Mouse (Mus musculus): ENCODE results near the gene Hoxb5.

Gene Hoxb5

GRCm38 (mm10) chr11:96319071-96319902, 16.2 kb downstream of the Hoxb5 start:
- peak; percentile 48 for DNase-seq (ENCODE audit: low read depth)

DNA sequence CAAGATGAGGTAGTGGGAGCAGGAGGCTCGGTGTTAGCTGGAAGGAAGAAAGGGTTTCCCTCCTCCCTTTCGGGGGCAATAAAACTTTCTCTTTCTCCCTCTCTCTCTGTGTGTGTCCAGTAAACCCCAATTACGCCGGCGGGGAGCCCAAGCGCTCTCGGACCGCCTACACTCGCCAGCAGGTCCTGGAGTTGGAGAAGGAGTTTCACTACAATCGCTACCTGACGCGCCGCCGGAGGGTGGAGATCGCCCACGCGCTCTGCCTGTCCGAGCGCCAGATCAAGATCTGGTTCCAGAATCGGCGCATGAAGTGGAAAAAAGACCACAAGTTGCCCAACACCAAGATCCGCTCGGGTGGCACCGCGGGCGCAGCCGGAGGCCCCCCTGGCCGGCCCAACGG, 16.8 kb downstream of the Hoxb5 start:
- peak; percentile 38 for DNase-seq (ENCODE audit: low read depth)

- no peak for DNase-seq (ENCODE audit: low read depth)
Measured at GRCm38 (mm10) chr11:96320688-96321087, 17.6 kb downstream of the Hoxb5 start.

DNA sequence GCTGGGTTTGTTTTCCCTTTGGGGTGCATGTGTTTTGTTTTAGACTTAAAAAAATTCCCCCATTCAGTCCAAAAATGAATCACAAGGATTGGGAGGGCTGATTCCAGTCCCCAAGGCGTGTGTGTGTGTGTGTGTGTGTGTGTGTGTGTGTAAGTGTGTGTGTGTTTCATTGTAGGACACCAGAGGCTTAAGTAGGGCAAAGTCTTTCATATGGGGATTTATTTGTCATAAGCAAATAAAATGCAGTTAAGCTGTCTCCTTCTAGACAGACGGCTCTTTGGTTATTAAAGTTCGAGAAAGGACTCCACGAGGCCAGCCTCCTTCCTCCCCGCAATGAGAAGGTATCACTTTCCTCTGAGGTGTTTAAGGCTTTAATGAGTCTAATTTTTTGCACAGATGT, 18.7 kb downstream of the Hoxb5 start:
- DNase-seq (ENCODE audit: low read depth) = no peak

GRCm38 (mm10) chr11:96322738-96323137, 19.6 kb downstream of the Hoxb5 start:
- DNase-seq (ENCODE audit: low read depth) = no peak

DNA sequence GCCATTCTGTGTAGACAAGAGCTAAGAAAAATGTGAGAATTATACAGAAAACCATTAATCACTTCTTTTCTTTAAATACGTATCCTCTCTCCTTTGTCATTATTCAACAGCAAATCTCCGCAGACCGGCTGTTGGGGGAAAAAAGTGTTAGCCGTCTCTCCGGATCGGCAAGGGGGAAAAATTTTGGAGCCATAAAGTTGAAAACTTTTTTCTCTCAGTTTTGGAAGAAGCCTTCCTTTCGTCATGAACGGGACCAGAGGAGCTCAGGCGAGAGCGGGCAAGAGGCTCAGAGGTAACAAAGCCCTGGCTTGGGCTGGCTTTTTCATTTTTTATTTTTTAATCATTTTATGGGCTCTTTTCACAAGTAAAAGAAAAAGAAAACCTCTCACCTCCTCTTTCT, 20.0 kb downstream of the Hoxb5 start, which contains the start of gene Hoxb3:
TSS of gene Hoxb3 (plus strand) at position 173 of the 400 bp plus-strand sequence.
- no peak for DNase-seq (ENCODE audit: low read depth)

GRCm38 (mm10) chr11:96324125-96324524, 21.0 kb downstream of the Hoxb5 start:
- DNase-seq (ENCODE audit: low read depth) = no peak

DNA sequence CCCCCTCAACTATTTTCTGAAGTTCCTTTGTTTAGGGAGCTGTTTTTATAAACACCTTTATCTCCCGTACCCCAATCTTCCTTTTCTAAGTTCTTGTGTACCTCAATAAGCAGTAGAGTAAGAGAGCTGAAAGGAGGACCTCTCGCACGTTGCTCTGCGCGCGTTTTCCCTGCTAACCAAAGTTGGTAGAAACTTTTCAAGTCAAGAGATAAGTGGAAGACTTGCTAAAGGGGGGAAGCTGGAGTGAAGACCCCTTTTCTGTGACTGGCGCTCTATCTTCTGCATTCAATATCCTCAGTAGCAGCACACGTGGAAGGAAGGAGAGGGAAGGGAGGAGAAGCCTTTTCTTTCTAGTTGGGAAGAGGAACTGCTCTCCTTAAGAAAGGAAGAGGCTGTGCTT, 21.8 kb downstream of the Hoxb5 start:
- DNase-seq (ENCODE audit: low read depth) = no peak

DNA sequence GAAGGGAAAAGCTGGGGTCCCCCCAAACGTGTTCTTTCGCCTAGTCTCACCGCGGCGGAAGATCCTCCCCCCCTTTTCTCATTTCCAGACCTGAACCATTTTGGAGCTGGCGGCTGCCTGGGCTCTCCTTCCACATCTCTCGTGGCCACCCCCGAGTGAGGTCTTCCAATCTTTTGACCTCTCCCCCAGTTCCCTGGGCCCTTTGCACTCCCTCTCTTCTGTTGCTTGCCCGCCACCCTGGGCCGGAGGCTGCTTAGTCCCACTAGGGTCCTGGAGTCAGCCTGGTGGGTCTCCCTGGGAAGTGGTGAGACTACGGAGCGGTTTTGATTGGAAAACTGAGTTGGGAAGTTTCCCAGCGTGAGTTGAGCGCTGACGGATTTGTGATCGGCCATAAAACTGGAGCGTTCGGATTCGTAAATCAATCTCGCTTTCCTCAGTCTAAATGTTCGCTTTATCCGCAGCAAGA, 22.6 kb downstream of the Hoxb5 start:
- no peak for DNase-seq (ENCODE audit: low read depth)

DNA sequence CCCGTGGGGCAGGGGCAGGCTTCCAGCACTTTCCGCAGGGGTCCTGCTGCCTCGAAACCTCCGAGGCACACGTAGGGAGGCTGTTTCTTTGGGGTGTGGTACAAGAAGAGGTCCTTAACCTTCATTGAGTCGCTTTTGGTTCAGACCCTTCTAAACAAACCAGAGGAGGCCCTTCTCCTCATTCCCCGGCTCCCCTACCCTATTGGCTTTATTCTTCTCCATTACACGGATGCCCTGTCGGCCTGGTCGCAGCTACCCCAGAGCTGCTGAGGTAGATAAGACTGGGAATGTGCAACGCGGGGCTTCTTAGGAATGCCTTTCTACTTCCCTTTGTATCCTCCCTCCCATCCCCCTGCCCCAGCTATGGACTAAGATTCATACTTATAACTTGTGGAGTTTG, 23.6 kb downstream of the Hoxb5 start:
- DNase-seq (ENCODE audit: low read depth) = no peak

GRCm38 (mm10) chr11:96327122-96327521, 24.0 kb downstream of the Hoxb5 start:
- no peak for DNase-seq (ENCODE audit: low read depth)

DNA sequence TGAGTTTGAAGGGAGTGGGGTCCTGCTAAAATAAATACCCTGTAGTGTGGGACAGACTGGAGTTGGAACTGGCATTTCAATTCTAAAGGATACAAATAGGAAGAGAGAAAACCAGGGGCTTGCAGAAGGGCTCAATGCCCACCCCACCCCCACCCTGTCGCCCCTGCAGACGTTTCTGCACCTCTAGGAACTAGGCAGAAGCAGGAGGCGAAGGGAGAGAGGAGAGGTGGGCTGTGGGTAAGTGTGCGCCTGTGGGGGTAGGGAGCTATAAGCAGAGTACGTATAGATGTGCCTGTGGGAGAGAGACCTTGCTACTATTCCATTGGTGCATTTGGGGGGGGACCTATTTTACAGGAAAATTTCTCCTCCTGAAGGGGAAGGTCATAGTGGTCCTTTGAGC, 24.6 kb downstream of the Hoxb5 start:
- DNase-seq (ENCODE audit: low read depth) = no peak

GRCm38 (mm10) chr11:96328605-96329004, 25.5 kb downstream of the Hoxb5 start:
- DNase-seq (ENCODE audit: low read depth) = no peak

GRCm38 (mm10) chr11:96332105-96332504, 29.0 kb downstream of the Hoxb5 start:
- DNase-seq (ENCODE audit: low read depth) = no peak

GRCm38 (mm10) chr11:96332618-96333032, 29.5 kb downstream of the Hoxb5 start:
- no peak for DNase-seq (ENCODE audit: low read depth)

GRCm38 (mm10) chr11:96333241-96334001, 30.3 kb downstream of the Hoxb5 start:
- DNase-seq (ENCODE audit: low read depth) = no peak

GRCm38 (mm10) chr11:96334002-96334364, 30.8 kb downstream of the Hoxb5 start:
- DNase-seq (ENCODE audit: low read depth) = no peak

DNA sequence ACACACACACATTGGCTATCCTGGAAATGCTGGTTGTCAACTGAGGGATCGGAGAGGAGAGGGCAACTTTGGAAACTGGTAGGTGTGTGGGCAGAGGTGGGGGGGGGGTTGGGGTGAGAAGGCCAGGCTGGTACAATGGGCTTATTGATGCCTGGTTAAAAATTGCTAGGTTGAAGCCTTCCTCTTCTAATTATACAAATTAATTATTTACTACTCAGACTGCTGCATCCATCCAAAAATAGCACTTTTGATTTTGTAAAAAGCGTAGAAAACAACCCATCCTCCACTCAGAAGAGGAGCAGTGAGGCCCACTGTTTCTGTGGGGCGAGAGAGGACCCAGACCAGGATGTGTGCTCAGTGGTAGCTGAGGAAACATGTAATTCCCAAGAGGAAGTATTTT, 31.9 kb downstream of the Hoxb5 start:
- no peak for DNase-seq (ENCODE audit: low read depth)

- no peak for DNase-seq (ENCODE audit: low read depth)
Measured at GRCm38 (mm10) chr11:96336597-96336996, 33.5 kb downstream of the Hoxb5 start.

DNA sequence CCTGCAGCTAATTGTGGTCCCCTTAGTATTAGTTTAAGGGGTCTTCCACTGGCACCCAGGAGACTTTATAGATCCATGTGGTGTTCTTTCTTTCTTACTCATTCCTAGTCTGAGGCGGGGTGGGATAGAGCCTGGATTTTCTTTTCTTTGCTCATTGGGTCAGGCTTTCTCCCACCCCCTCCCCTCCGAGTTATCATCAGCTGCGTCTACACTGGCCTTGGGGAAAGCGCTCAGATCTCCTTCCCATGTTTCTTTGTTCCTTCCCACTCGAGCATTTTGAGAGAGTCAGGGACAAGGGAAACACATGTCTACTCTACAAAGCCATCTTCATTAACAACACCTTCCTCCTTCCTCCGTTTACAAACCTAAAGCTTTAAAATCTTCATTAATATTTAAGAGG, 33.9 kb downstream of the Hoxb5 start:
- no peak for DNase-seq (ENCODE audit: low read depth)

DNA sequence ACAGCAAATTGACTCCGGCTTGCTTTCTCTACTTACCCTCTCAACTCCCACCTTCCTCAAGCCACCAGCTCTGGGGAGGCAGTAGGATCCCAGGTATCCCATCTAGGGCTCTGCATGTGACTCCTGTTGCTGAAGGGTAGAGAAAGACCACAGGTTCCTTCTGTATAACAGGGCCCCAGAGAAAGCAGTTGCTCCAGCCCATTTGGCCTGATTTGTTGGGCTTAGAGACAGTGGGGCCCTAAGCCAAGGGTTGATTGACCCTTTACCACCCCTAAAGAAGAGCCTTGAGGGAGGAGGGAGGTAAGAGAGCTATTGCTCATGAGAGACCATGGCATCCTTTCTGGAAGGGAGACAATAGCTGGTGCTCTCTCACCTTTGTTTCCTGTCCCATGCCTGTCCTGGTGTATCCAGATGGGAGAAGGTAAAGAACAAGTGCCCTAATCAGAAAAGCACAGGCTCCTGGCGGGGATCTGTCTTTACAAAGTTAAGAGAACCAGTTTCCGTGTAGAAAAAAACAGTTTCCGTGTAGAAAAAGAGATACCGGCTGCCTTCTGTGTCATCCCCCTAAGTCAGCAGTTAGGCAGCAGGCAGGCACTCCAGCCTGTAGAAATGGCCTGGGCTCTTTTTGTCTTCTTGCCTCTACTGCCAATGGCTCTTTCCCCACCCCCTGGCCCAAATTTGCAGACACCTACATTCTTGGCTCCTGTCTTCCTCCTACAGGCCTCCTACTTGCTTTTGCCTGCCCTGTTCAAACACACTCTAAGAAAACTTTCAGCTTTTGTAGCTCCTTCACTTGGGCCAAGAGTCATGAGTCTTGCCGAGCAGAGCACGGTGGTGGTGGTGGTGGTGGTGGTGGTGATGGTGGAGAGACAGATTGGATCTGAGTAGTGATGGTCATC, 36.1 kb downstream of the Hoxb5 start:
- DNase-seq (ENCODE audit: low read depth) = no peak

GRCm38 (mm10) chr11:96340698-96341365, 37.7 kb downstream of the Hoxb5 start:
- DNase-seq (ENCODE audit: low read depth) = no peak
